Mouse (Mus musculus): ENCODE results near the gene Pogz. TPM values are rescaled to one million over a fixed set of nuclear protein-coding genes. Genes with fewer than 3 reads are reported as not detected.
A peak's percentile ranks its signal among the peaks of the same experiment; 100 is the strongest.
"Not testable (repeated sequence)": the region's sequence is repeated elsewhere in the genome, so short reads cannot be mapped to it uniquely, and the experiment has no call there.

Gene Pogz
- total RNA-seq, 2 experiments from 2014 or later, result 13.3 to 13.4 TPM

DNA sequence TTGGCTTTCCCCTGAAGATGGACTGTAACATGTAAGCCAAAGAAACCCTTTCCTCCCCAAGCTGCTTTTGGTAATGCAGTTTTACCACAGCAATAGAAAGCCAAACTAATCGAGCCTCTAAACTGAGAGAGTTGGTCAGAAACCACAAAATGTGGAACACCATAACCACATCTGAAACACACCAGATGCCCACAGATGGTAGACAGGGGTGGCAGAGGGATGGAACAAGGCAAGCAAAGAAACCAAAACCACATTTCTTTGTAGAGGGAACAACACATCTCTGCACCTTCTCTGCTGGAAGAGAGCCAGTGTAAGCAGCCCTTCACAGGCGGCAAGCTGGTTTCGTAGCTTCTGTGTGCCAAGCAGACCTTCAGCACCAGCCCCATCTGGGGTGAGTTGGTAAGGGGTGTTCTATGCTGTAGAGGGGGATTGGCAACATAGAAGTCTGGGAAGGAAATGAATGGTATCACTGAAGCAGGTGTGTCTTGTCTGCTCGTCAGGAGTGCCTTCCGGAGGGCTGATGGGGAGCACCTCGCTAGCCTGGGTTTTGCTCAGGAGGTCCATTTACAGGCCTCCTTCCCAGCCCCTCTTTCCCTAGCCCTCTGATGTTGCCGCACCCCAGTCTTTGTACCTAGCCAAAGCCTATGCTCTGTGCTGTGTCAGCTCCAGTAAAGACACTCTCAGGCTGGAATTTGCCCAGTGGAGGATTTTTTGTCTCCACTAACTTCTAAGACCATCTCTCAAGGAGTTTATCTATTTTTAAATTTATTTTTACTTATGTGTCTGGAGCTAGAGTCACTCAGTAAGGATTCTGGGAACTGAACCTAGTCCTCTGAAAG is 78.8 kb downstream of the Pogz start:
- no peak for DNase-seq

DNA sequence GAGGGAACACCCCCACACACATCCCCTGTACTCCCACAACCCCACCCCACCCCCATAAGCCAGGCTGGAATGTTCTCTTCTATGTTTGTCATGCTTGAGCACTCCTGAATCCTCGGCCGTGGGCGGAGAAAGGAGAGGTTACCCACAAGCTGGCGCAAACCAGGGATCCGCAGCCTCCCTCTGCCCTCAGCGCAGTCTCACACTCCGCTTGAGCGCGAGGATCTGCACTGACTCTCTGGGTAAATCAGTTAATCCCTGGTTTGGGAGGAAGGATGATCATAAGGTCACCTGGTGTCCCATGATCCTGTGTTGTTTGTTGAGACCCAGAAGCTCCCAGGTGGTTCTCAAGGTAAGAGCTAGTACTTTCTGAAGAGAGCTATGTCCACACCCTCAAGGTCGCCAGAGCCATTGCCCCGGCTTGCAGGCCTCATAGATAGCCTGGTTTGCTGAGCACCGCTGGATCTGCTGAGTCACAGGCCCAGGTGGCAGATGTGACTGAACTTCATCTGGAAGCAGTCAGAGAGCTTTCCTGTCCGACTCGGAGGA is 80.5 kb downstream of the Pogz start:
- no peak for DNase-seq

DNA sequence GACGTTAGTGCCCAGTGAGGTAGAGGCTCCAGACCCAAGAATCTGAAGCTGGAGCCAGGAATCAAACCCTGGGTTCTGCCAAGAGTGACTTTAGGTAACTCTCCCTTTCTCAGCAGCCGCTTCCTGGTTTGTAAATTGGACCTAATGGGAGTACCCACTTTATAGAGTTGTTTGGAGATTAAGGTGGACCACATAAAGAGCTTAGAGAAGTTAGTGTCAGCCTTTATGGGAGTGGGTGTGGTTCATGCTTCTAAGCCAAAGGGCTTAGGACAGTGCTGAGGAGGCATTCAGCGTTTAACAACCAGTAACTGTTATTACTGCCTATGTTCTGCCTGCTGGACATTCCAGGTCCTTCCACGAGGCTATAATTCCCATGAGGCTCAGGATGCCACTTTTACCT is 81.5 kb downstream of the Pogz start:
- no peak for DNase-seq

DNA sequence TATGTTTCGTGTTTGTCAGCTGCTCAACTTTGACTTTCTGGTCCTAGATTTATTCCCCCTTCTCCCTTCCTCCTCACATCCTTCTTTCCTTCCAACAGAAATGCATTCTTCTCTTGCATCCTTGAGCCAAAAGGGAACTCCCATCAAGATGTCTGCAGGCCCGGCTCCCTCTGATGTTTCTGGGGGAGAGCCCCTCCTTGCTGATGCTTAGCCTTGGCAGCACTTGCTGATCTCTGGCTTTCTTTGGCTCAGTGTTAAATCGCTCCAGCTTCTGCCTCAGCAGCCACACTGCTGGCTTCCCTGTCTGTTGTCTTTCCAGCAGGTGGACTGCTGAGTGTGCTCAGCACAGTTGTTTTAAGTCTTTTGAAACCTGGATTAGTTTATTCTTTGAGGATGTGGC is 83.7 kb downstream of the Pogz start:
- peak; percentile 28 for DNase-seq

DNA sequence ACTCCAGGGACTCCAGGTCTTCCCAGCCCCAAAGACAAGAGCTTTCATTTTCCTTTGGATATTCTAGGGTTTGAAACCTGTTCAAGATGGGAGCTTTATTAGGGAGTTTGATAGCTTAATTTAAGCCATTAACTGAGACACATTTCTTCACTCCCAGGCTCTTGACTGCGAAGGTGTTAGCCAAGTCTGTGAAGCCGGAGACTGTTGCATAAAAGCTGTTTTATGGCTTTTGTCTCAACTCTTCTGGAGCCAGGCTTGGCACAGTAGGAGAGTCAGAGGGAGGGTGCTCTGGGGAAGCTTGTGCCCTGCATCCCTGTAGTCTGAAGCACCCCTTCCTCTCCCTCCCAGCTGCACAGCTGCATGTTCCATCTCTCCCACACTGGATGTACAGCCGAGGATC is 85.0 kb downstream of the Pogz start:
- no peak for DNase-seq

DNA sequence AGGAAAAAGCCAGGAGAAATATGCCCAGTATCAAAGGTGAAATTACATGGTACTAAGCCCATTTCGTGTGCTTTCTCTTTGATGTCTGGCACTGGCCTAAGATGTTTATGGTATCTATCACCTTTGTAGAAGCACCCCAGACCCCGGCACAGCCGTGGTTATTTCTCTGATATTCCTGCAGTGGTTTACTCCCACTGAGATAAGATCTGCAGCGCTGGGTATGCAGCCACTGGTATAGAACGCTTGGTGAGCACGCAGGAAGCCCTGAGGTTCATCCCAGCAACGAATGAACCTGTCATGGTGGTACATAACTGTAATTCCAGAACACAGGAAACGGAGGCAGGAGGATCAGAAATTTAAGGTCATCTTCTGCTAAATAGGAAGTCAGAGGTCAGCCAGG is 87.3 kb downstream of the Pogz start:
- DNase-seq, result no peak

- DNase-seq, result not testable (repeated sequence)
Observed at GRCm38 (mm10) chr3:94926301-94926736, 89.0 kb downstream of the Pogz start.

- DNase-seq, result not testable (repeated sequence)
Observed at GRCm38 (mm10) chr3:94928979-94929378, 91.6 kb downstream of the Pogz start.

- not testable (repeated sequence) for DNase-seq
Observed at GRCm38 (mm10) chr3:94930386-94931266, 93.3 kb downstream of the Pogz start.

DNA sequence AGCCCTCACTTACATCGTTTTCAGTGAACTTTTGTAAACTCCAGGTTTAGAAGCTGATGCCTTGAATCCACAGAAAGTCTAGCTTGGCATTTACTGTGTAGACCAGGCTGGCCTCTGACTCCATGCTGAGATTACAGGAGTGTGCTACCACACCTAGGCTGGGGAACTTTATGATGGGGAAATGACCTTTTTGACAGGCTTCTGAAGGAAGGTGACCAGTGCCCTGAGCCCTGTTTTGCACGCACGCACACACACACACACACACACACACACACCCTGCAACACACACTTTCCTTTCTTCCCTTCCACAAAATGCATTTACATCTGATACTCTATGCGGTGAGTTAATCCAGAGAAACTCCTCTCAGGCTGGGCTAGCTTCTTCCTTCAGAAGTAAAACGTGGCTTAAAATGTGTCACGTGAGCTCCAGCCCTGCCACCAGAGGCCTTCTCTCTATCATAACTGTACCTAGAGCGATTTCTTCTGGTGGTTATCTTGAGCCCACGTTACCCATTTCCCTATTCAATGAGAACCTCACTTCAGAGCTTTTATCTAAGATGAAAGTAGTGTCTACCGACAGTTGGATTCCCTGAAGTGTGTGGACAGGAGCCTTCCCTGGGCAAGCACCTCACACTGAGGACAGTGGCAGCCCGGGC is 94.2 kb downstream of the Pogz start:
- not testable (repeated sequence) for DNase-seq

Other genes with a start within 250 kb of the Pogz start
- gene Gm10972, start 194.5 kb upstream of the Pogz start, total RNA-seq (2021), result not detected
- gene Tuft1, start 178.7 kb upstream of the Pogz start, total RNA-seq (2021), result under 1 TPM; 0.59 to 0.87 TPM
- 1 to 10 TPM; 1.5 to 2.8 TPM for gene Selenbp2, start 144.0 kb upstream of the Pogz start, total RNA-seq (2021)
- not detected for gene Cgn, start 51.1 kb upstream of the Pogz start, total RNA-seq (2021)
- gene Psmb4, start 49.4 kb downstream of the Pogz start, total RNA-seq (2021), result 100 to 1,000 TPM; 172 to 192 TPM
- 10 to 100 TPM; 10.7 to 15.2 TPM for gene Selenbp1, start 95.5 kb downstream of the Pogz start, total RNA-seq (2021)
- 1 to 10 TPM; 3.3 to 6.6 TPM for gene Rfx5, start 116.5 kb downstream of the Pogz start, total RNA-seq (2021)
- gene Pi4kb, start 137.2 kb downstream of the Pogz start, total RNA-seq (2021), result 10 to 100 TPM; 20.2 to 23.8 TPM
- gene Zfp687, start 177.9 kb downstream of the Pogz start, total RNA-seq (2021), result 1 to 10 TPM; 8.4 to 8.9 TPM
- 100 to 1,000 TPM; 163 to 181 TPM for gene Psmd4, start 205.0 kb downstream of the Pogz start, total RNA-seq (2021)